Mouse (Mus musculus): Measurements from ENCODE around the gene Kcnh2.

Gene Kcnh2

DNA sequence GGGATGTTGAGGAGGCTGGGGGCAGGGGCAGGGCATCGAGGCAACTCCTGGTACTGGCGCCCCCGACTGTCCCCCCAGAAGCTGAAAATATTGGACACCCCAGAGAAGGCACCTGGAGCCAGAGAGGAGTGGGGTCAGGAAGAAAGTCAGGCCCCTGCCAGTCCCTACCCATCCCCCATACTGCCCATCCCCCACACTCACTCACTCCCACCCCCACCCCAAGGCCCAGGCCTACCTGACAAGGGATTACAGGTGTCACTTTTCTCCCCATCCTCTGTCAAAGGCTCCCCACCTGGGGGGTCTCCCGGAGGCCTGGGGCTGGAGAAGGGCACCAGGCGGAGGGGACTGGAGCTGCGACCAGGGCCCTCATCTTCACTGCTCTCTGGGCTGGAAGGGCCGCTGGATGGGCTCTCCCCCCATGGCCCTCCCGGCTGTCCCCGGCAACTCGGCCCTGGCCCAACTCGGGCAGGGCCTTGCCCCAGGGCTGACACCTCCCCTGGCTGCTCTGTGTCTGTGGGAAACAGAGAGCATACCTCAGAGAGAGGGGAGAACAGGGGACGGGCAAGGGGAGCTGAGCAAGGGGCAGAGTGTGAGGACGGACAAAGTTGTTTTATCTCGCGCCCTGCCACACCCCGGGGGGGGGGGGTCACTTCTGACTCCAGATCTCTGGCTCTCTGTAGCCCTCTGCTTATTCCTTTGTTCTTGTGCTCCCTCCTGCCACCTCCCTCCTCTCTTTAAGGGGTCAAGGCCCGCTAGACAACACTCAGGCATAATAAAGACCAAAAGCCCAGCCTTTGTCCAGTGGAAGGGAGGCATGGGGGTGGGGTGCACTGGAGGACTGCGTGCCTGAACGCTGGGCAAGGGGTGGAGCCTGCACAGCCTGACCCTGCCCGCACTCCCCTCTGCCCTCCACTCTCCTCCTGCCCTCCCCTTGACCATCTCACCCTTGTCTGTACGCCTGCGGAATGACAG lies 29.4 kb downstream of the Kcnh2 start:
- DNase-seq (ENCODE audit: extremely low read depth, insufficient read length, low spot score): no peak

GRCm38 (mm10) chr5:24320894-24321293 lies 30.5 kb downstream of the Kcnh2 start:
- no peak for DNase-seq (ENCODE audit: extremely low read depth, insufficient read length, low spot score)

- peak; percentile 85 for DNase-seq (ENCODE audit: extremely low read depth, insufficient read length, low spot score)
Observed at GRCm38 (mm10) chr5:24320467-24320813, 31.0 kb downstream of the Kcnh2 start.

DNA sequence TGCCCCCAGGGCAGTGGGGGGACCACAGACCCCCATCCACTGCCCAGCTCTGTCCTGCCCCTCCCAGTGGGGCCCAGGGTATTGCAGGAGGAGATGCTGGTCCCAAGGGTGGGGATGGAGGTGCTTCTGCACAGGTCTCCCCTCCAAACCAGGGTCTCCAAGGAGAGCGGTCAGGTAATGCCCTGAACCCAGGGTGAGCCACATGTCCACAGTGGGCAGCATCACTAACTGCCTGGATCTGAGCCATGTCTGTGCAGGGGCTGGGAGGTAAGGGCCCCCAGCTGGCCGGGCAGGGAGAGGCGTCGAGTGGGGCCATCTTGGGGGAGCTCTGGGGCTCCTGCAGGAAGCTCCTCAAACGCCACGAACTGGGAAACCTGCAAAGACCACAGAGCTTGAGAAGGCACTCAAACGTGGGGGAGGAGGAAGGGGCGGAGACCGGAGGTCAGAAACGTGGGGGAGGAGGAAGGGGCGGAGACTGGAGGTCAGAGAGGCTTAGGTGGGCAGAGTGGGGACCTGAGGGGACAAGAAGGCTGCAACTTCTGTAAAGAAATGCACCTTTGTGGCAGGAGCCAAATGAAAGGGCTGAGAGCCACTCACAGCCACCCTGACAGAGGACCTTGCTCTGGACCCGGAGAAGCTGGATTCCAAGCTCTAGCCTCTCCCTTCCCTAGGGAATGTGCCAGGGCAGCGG lies 31.5 kb downstream of the Kcnh2 start:
- peak; percentile 75 for DNase-seq (ENCODE audit: extremely low read depth, insufficient read length, low spot score)

DNA sequence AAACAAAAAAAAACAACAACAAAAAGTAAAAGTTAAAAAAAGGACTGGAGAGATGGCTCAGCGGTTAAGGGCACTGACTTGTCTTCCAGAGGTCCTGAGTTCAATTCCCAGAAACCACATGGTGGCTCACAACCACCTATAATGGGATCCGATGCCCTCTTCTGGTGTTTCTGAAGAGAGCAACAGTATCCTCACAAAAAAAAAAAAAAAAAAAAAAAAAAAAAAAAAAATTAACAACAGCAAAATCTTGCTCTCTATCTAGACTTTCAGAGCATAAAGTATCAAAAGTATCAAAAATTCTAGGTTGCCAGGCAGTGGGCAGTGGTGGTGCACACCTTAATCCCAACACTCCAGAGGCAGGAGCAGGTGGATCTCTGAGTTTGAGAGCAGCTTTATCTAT lies 42.2 kb downstream of the Kcnh2 start:
- no peak for DNase-seq (ENCODE audit: extremely low read depth, insufficient read length, low spot score)

- DNase-seq (ENCODE audit: extremely low read depth, insufficient read length, low spot score): no peak
Observed at GRCm38 (mm10) chr5:24308621-24309020, 42.8 kb downstream of the Kcnh2 start.

DNA sequence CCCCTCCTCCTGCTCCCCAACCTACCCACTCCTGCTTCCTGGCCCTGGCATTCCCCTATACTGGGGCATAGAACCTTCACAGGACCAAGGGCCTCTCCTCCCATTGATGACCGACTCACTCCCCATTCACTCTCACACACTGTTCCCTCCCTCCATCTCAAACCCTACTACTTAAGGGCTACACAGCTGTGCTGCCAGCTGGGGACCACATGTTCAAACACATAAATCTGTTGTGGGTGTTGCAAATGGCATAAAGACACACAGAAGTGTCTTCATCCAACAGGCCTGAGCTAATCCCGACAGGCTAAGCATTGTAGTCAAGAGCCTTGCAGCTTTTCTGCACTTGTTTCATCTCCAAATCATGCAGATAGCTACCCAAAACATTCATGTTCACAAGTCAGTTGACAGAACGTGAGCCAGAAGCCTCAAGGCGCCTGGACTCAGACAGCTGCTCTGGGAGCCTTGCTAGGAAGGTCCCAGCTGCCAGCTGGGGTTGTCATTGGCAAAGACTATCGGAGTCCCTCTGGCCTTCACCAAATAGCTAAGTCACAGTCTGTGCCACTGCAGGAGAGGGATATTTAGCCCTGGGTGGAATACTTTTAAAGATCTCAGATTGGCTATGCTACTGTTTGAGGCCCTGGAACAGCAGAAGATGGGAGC lies 44.2 kb downstream of the Kcnh2 start:
- DNase-seq (ENCODE audit: extremely low read depth, insufficient read length, low spot score): no peak

GRCm38 (mm10) chr5:24303199-24303598 lies 48.2 kb downstream of the Kcnh2 start:
- DNase-seq (ENCODE audit: extremely low read depth, insufficient read length, low spot score): no peak

DNA sequence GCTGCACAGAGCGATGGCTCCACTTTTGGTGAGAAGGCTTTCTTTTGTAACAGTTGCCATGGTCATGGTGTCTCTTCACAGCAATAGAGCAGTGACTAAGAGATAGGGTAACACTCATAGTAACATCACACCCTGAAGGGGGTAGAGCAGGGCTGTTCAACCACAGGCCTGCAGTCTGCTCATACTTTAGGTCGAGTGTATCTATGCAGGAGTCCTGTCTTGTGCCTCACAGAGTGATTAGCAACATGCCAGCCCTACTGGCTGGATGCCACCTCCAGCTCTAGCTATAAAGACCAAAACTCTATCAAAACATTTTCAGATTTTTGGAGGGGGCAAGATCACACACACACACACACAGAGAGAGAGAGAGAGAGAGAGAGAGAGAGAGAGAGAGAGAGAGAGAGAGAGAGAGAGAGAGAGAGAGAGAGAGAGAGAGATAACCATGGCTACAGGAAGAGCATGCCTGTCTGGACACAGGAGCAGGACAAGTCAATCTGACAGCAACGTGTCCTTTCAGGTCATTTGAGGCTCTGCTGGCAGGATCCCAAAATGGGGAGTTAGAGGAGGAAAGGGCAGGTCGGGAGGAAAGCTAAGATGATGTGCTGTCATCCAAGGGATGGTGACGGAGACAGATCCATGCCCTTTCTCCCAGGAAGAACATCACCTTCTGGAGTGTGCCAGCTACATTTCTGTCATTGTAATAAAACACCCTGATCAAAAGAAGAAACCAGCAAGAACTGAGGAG lies 51.4 kb downstream of the Kcnh2 start:
- no peak for DNase-seq (ENCODE audit: extremely low read depth, insufficient read length, low spot score)

DNA sequence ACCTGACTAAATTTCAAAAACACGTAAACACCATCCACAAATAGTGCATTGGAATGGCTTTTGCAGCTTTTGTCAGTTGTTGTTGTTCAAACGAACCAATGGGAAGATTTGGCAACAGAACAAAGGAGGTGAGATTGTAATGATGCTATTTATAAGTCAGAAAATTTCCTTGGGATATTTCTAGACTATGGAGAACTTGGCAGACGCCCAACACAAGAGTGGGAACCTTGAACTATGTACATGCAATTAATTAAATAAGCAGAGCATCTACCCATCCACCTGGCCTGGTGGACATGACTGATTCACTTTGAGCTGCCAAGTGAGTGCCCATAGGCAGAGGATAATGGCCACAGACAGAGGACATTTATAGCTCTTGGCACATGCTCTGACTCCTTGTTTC lies 59.5 kb downstream of the Kcnh2 start:
- no peak for DNase-seq (ENCODE audit: extremely low read depth, insufficient read length, low spot score)

DNA sequence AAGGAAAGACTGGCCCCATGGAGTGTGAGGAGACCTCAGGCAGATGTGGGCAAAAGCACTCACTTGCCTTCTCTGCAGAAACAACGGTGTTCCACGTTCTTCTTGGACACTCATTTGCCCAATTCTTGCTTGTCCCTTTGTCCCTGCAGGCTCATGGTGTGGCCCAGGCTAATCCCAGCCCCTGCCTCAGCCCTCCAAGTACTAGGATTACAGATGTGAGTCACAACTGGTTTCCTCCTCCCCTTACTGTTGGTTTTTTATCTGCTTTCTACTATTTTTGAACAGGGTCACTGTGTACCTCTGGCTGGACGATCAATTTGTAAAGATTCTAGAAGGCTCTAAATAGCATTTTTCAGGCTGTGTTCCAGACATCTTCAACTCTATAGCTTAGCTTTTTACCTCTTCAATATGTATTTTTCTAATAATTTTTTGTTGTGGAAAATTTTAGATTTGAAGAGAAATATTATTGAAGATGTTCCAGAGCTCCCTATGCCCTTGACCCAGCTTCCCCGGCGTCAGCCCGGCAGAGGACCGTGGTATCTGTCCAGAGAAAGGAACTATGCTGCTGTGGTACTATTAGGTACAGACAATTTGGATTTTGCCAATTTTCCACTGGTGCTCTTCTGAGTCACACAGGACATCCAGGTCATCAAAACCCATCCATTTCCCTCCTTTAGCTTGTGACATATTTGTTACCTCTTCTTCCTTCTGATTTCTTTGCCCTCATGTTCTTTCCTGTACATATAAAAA lies 65.0 kb downstream of the Kcnh2 start:
- no peak for DNase-seq (ENCODE audit: extremely low read depth, insufficient read length, low spot score)

DNA sequence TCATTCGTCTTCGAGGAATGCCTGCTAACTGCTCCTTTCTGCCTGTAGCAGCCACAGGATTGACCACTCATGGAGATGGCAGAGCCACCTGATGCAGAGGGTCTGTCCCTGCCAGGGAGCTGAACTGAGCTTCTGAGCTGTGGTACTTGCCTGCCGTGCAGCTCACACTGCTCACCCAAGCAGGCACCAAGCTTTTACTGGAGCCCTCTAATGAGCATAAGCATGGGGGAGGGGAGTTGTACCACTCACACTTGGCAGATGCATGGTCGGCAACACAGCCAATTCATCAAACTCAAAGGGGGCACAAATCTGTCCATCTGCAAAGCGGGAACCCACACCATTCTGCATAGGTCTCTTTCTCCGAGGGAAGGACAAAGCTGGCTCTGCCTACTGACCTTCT lies 67.3 kb downstream of the Kcnh2 start:
- no peak for DNase-seq (ENCODE audit: extremely low read depth, insufficient read length, low spot score)

DNA sequence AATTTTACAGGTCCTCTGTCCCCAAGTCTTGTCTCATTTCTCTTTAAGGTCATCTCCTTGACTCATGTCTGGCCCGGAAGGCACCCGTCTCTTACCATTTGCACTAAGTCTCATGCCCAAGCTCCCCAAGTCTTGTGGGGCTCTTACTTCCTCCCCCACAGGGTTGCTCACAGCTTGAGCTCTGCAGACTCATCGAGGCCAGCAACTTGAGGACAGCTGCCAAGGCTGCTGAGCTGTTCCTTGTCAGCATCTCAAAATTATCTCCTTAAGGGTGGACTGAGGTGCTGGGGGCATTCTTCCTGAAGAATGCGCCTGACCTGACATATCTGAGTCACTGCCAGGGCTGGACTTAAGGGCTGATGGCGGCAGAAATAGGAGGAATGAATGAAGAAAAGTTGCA lies 68.2 kb downstream of the Kcnh2 start:
- DNase-seq (ENCODE audit: extremely low read depth, insufficient read length, low spot score): no peak

GRCm38 (mm10) chr5:24280523-24280922 lies 70.9 kb downstream of the Kcnh2 start:
- DNase-seq (ENCODE audit: extremely low read depth, insufficient read length, low spot score): no peak

DNA sequence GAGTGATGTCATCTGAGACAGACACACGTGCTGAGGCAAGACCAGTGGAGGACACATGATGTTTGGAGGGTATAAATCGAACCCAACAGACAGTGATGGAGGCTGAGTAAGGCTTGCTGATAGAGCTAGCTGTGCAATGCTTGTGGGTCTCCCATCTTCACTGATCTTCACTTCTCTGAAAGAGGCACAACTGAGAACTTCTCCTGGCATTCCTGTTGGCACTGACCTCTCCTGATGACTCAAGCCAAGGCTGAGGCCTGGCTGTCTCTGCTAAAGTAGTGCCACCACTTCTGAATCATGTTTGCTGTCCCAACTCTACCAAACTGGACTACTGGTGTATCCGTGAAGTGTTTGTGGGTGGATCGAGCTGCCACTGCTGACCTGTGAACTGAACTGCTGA lies 71.9 kb downstream of the Kcnh2 start:
- peak; percentile 11 for DNase-seq (ENCODE audit: extremely low read depth, insufficient read length, low spot score)

DNA sequence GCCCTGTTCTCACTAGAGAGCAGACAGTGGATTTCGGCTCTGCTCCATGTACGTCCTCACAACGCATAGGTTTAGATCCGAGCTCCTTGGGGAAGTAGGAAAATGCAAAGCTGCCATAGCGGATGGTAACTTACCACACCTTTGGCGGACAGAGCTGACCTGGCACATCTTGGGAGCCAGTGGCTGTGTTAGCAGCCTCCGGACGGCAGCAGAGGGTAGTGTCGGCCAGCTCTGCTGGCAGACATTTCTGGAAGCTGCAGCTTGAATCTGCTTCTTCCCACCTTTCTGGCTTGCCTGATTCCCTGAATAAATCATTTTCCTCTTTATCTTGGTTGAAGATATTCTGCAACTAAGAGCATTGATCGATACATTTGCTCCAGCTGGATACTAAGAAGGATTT lies 73.2 kb downstream of the Kcnh2 start:
- DNase-seq (ENCODE audit: extremely low read depth, insufficient read length, low spot score): no peak

- peak; percentile 43 for DNase-seq (ENCODE audit: extremely low read depth, insufficient read length, low spot score)
Observed at GRCm38 (mm10) chr5:24273683-24274621, 77.5 kb downstream of the Kcnh2 start.

DNA sequence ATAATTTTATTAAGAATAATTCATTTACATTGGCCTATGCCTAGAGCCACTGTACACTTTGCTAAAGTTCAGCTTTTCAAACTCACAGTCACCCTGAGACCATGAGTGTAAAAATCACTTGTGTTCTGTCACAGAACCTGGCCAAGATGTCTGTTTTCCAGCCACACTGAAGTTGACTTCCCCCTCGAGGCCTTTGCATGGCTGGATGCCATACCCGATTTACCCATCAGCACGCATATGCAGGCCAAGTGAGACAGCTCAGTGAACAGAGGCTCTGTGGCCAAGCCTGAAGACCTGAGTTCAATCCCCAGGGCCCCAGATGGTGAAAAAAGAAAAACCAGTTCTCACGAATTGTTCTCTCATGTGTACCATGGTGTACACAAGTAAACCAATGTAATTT lies 80.5 kb downstream of the Kcnh2 start:
- no peak for DNase-seq (ENCODE audit: extremely low read depth, insufficient read length, low spot score)

Data from 3134 (cell line).